Mouse (Mus musculus): Measurements from ENCODE around the gene Xpo1.

- no peak for TF ChIP-seq CTCF (IDR thresholded peaks at IDR 0.05)
- TF ChIP-seq EP300 (IDR thresholded peaks at IDR 0.05) = no peak
These were observed 51.7 kb downstream of the Xpo1 start for GRCm38 (mm10) chr11:23307566-23307920.

All from lung, postnatal 0 days (tissue).